Mouse (Mus musculus) B cell, adult 2 months (primary cell): ENCODE measurements at regions not wholly inside any gene's neighbourhood (a gene's known extent, or its start where the extent isn't known, plus 50 kb on each side); places are given as distances from the start of the nearest gene placed in this dataset.

Experiments used
- DNase-seq, 2 experiments: peaks; one replicate each; pipeline ENCODE4 v3.0.0; 2022

DNA sequence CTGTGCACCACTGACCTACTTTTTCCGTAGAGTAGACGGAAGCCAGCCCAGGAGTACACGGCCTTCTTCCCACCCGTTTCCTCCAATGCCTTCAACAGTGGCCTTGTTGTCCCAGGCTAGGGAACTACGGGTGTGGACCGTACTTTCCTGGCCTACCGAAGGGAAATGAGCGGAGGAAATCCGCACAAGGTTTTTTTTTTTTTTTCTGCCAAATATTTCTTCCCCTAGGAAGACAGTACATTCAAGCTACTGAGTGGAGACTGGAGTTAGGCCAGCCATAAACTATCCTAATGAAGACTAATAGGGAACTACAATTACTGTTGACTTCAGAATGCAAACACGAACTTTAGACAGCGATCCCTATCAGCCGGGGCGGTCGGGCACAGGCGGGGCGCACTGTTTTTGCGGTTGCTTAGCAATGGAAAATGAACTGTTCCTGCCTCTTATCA, 177.3 kb downstream of the Ttc8 start:
- no peak for DNase-seq

DNA sequence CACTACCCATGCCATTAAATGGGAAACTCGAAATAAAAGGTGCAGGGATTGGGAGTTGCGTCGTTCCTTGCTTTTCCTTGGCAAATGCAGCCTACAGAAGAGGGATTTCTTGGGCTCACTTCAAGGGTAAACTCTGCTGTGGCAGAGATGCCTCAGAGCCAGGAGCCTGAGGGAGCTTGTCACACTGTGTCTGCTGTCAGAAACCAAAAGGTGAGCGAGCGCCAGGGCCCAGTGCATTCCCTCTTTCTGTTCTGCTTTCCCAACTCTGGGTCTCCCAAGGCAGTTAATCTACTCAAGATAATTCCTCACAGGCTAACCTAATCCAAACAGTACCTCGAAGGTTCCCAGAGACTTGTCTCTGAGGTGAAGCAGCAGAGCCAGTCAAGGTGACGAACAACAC, 179.5 kb downstream of the Ttc8 start:
- DNase-seq = no peak

DNA sequence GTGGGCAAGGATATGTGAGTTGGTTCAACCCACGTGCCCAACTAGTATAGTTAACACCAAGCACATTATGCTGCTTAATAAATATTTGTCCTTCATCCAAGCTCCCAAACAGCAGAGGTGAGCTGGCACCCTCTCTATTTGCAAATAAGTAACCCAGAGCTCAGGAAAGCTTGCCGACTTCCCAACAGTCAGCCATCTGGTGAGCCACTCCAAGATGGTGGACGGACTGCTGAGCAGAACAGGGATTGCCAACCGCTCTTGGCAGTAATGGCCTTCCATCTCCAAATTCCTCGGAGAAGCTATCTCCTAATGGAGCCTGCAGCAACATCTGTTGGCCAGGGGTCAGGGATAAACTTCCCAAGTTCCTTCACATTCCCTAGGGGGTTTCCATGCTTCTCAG, 188.2 kb downstream of the Ttc8 start:
- DNase-seq = no peak

DNA sequence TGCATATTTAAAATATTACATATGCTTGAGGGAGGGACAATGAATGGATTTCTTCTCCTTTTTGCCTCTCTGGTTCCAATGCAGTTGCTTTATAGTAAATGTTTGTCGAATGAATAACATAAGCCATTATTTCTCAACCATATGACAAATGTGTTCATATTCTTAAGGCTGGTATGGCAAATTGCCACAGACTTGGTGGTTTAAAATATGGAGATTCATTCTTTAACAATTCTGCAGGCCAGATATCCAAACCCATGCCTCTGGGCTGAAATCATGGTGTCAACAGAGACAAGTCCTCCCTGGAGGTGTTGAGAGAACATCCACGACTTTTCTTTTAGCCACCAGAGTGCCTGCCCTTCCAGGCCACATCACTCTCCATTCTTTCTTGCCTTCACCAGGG, 193.4 kb downstream of the Ttc8 start:
- no peak for DNase-seq

DNA sequence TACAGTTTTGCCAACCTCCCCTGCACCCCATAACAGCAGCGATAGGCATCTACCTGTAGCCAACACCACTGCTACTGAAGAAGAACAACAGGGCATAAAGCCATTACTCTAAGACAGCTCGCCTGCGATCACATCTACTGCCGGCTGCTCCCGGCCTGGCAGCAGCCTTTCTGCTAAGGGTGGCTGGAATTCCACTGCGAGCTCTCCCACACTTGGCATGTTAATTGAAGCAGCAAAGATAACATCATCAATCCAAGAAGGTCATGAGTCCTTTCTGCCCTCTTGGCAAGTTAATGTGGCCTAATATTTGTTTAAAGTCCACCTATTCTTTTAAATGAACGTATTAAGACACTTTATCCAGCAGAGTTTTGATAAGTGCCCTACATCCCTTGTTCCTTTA, 196.1 kb downstream of the Ttc8 start:
- no peak for DNase-seq

DNA sequence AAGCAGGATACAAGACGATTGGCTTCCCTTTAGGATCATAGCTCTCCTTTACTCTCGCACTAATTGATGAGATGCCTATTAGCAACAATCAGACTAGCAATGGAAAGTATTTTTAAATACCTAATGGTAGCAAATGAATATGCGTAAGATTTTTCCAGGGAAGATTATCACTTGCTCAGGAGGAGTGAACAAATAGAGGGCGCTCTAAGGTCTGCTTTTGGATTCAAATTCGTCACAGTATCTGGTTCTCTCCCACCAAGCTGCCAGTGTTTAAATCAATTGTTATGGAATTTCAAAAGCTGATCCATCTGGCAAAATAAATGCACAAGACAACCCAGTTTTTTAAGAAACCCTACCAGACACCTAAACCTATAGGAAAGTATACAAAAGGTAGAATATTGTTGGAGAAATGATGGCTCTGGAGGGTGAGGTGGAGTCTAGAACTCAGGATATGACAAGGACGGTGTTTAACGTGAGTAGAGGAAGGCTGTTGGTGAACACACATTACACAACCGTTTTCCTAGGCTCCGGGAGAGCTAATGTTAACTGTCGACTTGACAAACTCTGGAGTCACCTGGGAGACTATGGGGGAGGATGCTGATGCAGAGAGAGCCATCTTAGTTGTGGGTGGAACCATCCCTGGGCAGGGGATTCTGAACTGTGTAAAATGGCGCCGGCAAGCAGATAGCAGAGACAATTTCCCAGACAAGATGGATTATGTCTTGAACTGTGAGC, 198.2 kb downstream of the Ttc8 start:
- no peak for DNase-seq

DNA sequence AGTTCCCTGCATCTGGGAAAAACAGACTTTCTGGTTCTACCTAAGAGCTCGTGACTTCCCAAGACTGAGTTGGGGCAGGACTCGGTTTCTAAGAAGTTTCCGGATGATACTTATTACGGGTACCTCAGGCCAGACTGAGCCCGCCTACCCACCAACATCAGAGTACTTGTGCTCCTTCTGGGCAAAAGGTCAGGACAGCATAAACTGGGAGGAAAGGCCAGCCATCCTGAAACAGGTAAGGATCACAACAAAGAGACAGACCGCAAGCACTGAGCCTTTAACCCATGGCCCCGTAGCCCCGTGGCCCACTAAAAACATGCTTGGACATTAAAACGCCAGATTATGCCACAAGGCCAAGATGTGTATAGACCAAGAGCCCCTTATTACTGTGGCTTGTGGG, 199.6 kb downstream of the Ttc8 start:
- DNase-seq = no peak

DNA sequence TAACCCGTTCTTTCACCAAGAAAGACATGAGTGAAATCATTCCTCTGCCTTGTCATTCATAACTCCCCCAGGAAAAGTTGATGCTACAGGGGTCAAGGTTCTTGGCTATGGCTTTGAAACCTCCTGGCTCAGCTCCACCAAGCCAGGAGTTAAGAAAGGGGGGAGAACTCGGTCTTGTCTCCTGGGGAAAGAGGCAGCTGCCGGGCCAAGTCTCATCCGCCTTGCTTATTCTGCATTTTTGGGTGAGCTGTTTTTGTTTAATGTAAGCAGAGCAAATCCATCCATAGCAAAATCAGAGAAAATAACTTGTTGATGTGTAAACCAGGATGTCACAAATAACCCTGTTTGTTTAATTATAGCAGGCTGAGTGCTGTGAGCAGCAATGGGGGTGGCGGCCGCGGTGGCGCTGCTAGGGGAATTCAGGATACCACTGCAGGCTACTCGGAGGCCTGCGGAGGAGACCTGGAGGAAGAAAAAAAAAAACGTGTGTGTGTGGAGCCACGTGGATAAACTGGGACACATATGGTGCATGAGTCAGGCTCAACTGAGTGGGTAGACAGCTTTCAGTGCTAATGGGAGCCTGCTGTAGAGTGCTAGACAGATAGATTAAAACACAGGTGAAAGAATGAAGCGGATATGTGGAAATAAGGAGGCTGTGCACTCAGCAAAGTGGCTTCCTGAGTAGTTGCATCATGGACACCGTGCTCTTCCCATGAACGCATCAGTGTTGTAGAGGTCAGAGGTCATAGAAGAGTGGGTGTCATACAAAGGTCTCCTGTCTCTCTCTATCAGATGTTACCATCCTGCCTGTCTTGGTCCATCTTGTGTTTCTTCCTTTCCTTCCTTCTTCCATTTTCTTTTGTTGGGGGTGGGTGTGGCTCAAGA, 203.5 kb downstream of the Ttc8 start:
- no peak for DNase-seq

DNA sequence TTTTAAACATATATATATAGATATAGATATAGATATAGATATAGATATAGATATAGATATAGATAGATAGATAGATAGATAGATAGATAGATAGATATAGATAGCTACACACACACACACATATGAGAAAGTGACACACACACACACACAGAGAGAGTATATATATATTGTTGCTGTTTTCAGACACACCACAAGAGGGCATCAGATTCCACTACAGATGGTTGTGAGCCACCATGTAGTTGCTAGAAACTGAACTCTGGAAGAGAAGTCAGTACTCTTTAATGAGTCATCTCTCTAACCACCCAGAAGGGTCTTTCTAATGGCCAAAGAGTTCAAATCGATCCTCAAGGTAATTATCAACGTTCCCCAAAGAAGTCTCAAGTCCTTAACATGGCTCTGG, 205.8 kb downstream of the Ttc8 start:
- DNase-seq = no peak
